Mouse (Mus musculus) fibroblast of lung, adult 2 months (primary cell): Measurements from ENCODE around the gene Hyal6.

Experiments
- DNase-seq: peaks from one replicate; pipeline ENCODE4 v3.0.0-alpha.2; 2011; ENCODE audit warnings: low read depth

The Hyal6 gene

DNA sequence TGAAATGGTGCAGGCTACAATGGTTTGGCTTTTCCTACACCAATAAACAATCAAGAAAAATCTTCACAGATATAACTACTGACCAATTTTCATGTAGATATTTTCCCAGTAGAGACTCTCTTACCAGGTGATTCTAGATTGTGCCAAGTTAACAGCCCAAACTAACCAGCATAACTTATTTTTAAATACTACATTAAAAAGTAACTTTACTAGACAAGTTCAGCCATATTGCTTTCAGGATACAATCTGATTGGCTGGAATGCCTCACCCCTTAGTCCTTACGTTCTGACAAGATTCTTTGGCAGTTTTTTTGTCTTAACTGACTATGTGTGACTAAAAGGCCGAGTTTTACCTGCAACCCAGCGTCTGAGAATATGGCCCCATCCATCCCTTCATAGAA is at the start of gene Hyal6:
Gene Hyal6, plus strand, starts transcription at position 301 of the 400 bp plus-strand sequence.
- DNase-seq, result no peak

- no peak for DNase-seq
Measured at GRCm38 (mm10) chr6:24687871-24688270, 45.2 kb upstream of the Hyal6 start.

DNA sequence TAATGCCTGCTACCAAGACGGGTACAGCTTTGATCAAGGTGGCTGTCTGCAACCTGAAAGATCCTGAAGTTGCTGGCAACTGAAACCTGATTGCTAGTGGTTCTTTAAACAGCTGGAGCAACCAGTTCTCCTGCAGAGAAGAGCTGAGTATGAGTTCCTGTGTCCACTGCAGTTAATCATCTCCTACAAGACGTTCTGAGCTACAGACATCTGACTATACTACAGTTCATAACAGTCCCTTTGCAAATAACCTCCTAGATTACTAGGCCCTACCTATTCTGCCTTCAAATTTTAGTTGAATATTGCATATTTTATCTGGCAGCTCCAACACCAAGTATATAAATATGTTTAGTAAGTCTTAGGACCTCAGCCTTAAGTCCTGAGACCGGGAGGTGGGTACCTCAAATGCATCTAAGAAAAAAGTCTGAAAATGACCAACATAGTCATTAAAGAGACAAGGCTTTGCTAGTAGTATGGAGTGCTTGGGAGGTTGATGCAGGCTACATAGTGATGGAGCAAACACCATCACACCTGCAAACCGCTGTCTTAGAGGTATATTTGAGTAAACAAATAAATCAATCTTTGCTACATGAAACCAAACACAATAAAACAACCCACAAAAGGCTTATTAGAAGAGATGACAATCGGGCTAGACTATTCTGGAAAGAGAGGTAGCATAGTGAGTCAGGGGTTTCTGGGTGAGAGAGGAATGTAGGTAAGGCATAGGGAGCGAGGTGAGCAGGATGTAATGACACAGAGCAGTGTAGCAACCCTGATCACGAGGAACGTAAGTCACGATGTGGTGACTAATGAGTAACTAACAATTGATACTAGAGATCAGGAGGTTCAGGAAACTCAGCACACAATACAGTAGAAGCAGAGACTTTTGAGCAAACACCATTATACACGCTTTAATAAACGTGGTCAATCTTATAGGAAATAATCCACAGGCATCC is 38.3 kb upstream of the Hyal6 start:
- DNase-seq, result no peak

DNA sequence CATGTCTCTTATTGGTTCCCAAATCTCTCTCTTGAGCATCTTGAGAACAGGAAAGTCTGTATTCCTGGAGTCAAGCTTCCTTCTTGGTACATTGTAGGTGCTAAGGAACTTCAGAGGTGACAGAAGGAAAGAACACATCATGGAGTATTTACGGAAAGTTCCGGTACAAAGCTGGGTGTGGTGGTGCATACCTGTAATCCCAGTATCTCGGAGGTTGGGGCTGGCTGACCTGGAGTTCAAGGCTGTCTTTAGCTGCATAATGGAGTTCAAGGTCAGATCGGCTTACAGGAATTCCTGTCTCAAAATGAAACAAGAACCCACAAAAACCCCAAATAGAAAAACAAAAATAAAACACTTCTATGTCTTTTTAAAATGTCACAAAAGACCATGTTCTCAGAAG is 36.9 kb upstream of the Hyal6 start:
- DNase-seq, result no peak

DNA sequence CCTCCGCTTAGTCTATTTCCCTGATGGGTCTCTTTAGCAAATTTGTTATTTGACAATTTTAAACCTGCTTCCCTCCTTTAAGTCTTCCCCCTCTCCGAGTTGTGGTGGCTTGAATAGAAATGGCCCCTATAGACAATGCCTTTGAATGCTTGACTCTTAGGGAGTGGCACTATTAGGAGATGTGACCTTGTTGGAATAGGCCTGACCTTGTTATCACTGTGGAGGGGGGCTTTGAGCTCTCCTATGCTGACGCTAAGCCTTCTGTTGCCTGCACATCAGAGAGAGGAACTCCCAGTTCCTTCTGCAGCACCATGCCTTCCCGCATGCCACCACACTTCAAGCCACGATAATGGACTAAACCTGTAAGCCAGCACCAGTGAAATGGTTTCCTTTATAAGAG is 35.8 kb upstream of the Hyal6 start:
- no peak for DNase-seq

- no peak for DNase-seq
Measured at GRCm38 (mm10) chr6:24707090-24707489, 26.0 kb upstream of the Hyal6 start.

- DNase-seq, result no peak
Measured at GRCm38 (mm10) chr6:24707499-24707898, 25.5 kb upstream of the Hyal6 start.

- no peak for DNase-seq
Measured at GRCm38 (mm10) chr6:24721317-24722099, 11.5 kb upstream of the Hyal6 start.

GRCm38 (mm10) chr6:24728130-24728529 is 4.9 kb upstream of the Hyal6 start:
- no peak for DNase-seq

- no peak for DNase-seq
Measured at GRCm38 (mm10) chr6:24734565-24734964, 1.5 kb downstream of the Hyal6 start.

DNA sequence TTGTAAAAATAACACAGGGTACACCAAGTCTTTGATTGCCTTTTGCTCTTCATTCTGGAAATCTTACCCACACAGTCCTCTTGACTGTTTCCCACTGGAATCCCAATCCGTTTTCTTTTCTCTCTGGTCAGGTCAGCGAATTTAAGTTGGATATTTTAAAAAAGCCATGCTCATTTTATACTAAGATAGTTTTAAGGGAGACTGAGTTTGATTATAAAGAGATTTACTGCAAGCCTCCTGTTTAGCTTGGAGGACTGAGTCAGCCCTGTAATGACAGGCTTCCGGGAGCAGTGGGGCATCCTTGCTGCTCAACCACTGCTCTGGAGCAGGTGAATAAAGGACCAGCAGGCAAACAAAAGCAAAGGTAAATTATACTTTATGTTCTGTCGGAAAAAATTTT is 15.0 kb downstream of the Hyal6 start, which contains the start of gene Hyal4:
Gene Hyal4, plus strand, starts transcription at position 301 of the 400 bp plus-strand sequence.
- no peak for DNase-seq

DNA sequence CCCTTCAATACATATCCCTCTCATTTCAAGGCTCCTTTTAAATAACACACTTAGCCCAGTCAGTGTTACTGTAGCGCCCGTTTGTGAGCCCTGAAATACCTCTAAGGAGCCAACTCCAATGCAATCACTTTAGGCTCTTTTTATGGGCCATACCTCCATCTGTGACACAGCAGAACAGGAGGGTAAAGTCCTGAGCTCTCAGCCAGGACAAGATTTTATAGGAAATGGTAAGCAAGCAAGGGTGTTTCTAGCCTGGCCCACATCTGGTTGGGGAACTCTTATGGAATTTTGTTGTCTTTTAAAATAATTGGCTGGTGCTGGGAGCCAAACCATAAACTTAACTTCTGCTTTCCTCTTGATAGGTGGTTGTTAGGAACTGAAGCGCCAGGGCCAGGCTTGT is 26.2 kb downstream of the Hyal6 start:
- DNase-seq, result no peak

GRCm38 (mm10) chr6:24766261-24766660 is 33.2 kb downstream of the Hyal6 start:
- no peak for DNase-seq

DNA sequence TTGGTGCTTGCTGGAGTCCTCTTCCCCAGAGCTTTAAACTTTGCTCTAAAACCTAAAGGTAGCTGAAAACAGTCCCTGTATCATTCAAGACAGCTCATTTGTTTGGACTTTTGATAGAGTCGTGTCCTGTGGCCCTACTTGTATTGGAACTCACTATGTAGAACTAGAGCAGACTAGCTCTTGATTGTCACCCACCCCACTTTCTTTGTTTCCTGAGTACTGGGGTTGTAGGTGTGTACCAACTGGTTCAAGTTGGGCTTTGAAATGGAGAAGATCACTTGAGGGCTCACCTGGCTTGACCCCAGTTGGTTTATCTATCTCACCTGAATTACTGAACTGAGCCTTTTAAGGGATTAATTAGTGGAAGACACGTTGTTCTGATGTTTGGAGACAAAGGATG is 46.1 kb downstream of the Hyal6 start:
- no peak for DNase-seq

GRCm38 (mm10) chr6:24790888-24791287 is 57.8 kb downstream of the Hyal6 start, which contains the start of gene Spam1:
Gene Spam1 (plus strand): TSS chr6:24791188.
- no peak for DNase-seq
